Mouse (Mus musculus) intestine, embryonic 16.5 days (tissue): ENCODE data around the gene Lgals2. TPM values are rescaled to one million over a fixed set of nuclear protein-coding genes. Genes with fewer than 3 reads are reported as not detected.

Experiments used
- ATAC-seq: fragments of 200-750 bp; cut with Nextera tagmentation; 2 replicates; pipeline ENCODE4 v1.8.0; 2017; ENCODE audit warnings: moderate TSS enrichment, moderate library complexity
- H3K27ac ChIP-seq: fragments of 300-500 bp; sonication (generic); 2 replicates; pipeline ENCODE4 v1.5.1; 2014; ENCODE audit warnings: mild to moderate bottlenecking, low read length
- H3K27me3 ChIP-seq: fragments of 300-500 bp; sonication (generic); replicated peaks from 2 replicates; pipeline ENCODE4 v1.6.1; 2014; ENCODE audit warnings: low read length, control low read depth, mixed read lengths; ENCODE audit not compliant: control insufficient read depth, insufficient read depth
- H3K36me3 ChIP-seq: fragments of 300-500 bp; sonication (generic); 2 replicates; pipeline ENCODE4 v1.6.1; 2014; ENCODE audit warnings: low read length, control low read depth; ENCODE audit not compliant: control insufficient read depth, insufficient read depth
- H3K4me1 ChIP-seq: fragments of 300-500 bp; sonication (generic); 2 replicates; pipeline ENCODE4 v1.6.1; 2014; ENCODE audit warnings: low read length, control low read depth, mixed read lengths; ENCODE audit not compliant: control insufficient read depth, insufficient read depth
- H3K4me2 ChIP-seq: fragments of 300-500 bp; sonication (generic); 2 replicates; pipeline ENCODE4 v1.6.1; 2014; ENCODE audit warnings: low read depth, low read length, control low read depth
- H3K4me3 ChIP-seq: fragments of 300-500 bp; sonication (generic); 2 replicates; pipeline ENCODE4 v1.5.1; 2014; ENCODE audit warnings: mild to moderate bottlenecking, low read length
- H3K9ac ChIP-seq: fragments of 300-500 bp; sonication (generic); 2 replicates; pipeline ENCODE4 v1.6.1; 2014; ENCODE audit warnings: low read depth, low read length
- H3K9me3 ChIP-seq: fragments of 300-500 bp; sonication (generic); 2 replicates; pipeline ENCODE4 v1.6.1; 2016; ENCODE audit warnings: low read length, control low read depth; ENCODE audit not compliant: control insufficient read depth
- whole genome bisulfite sequencing: fragments of 180-500 bp; shearing (Covaris S2); extraction: QIAGEN DNeasy Blood & Tissue Kit; methylation state at CpG from one replicate; pipeline ENCODE4 v1.1.7; 2014; 5-methylcytosine and 5-hydroxymethylcytosine counted together
- polyA plus RNA-seq: library from polyadenylated mRNA; unstranded; fragments of >200 nt; fragmentation: Nextera tagmentation; extraction: Ambion mirVana; gene quantifications from 2 replicates; pipeline ENCODE4 v1.2.1, GENCODE M21; 2015

Lgals2 gene
- polyA plus RNA-seq, 1 experiment from 2014 or later: 1,298 TPM

- Histone ChIP-seq H3K27ac (peak within 1 kb of the TSS; percentile 99), H3K27me3 (no peaks in the 10 kb centered on the region), H3K9me3 (no peaks in the 10 kb centered on the region), H3K9ac (peak within 1 kb of the TSS; percentile 90), H3K4me1 (peaks cover 31% of the 10 kb centered on the region), H3K36me3 (peaks cover 8% of the 10 kb centered on the region; the same call in 1 of the 2 replicates), H3K4me3 (peak within 1 kb of the TSS; percentile 83), H3K4me2 (peak within 1 kb of the TSS; percentile 90)
- WGBS: under 1% methylated on average over 58 of the region's 95 CpGs
- ATAC-seq: peak; percentile 92
Observed at GRCm38 (mm10) chr15:78876991-78877809, 21.9 kb upstream of the Lgals2 start, which contains the start of gene Gga1. Gga1 (plus strand) TSS chr15:78877190.

- Histone ChIP-seq H3K4me1 (peaks cover 34% of the 10 kb centered on the region), H3K4me3 (peak overlapping the region; percentile 83), H3K36me3 (no peaks in the 10 kb centered on the region), H3K27me3 (no peaks in the 10 kb centered on the region), H3K9ac (peak overlapping the region; percentile 90), H3K4me2 (peak overlapping the region; percentile 60), H3K27ac (peak overlapping the region; percentile 99), H3K9me3 (no peaks in the 10 kb centered on the region)
- peak; percentile 54 for ATAC-seq
- 3% methylated on average over 17 of the region's 17 CpGs for WGBS
Observed at GRCm38 (mm10) chr15:78876258-78876696, 20.9 kb upstream of the Lgals2 start.

GRCm38 (mm10) chr15:78875537-78875936 lies 20.2 kb upstream of the Lgals2 start:
- Histone ChIP-seq H3K9ac (peak overlapping the region; percentile 90), H3K9me3 (no peaks in the 10 kb centered on the region), H3K36me3 (no peaks in the 10 kb centered on the region), H3K27ac (peak overlapping the region; percentile 99), H3K4me3 (peak overlapping the region; percentile 83; the same call in 1 of the 2 replicates), H3K4me1 (peaks cover 34% of the 10 kb centered on the region), H3K27me3 (no peaks in the 10 kb centered on the region), H3K4me2 (peak overlapping the region; percentile 60)
- ATAC-seq: no peak
- 62% methylated on average over 5 of the region's 5 CpGs for WGBS

- peaks cover 31% of the 10 kb centered on the region for H3K4me1 ChIP-seq
- no peaks in the 10 kb centered on the region for H3K27me3 ChIP-seq
- no peak for ATAC-seq
- no peaks in the 10 kb centered on the region for H3K36me3 ChIP-seq
- WGBS: 62% methylated on average over 8 of the region's 8 CpGs
- no peak overlapping the region for H3K9ac ChIP-seq
- no peaks in the 10 kb centered on the region for H3K9me3 ChIP-seq
- peak overlapping the region; percentile 99 for H3K27ac ChIP-seq
- no peak overlapping the region for H3K4me3 ChIP-seq
- H3K4me2 ChIP-seq: no peak overlapping the region
Observed at GRCm38 (mm10) chr15:78874989-78875388, 19.7 kb upstream of the Lgals2 start.

- no peaks in the 10 kb centered on the region for H3K9me3 ChIP-seq
- H3K4me3 ChIP-seq: no peak overlapping the region
- no peak overlapping the region for H3K4me2 ChIP-seq
- WGBS: 57% methylated on average over 13 of the region's 13 CpGs
- H3K27me3 ChIP-seq: no peaks in the 10 kb centered on the region
- H3K27ac ChIP-seq: no peak overlapping the region
- peaks cover 26% of the 10 kb centered on the region for H3K4me1 ChIP-seq
- no peak for ATAC-seq
- H3K9ac ChIP-seq: 0 out of 2 replicates have a peak overlapping the region, but pooled peaks have one; percentile 35
- no peaks in the 10 kb centered on the region for H3K36me3 ChIP-seq
Observed at GRCm38 (mm10) chr15:78873803-78874435, 18.6 kb upstream of the Lgals2 start.

GRCm38 (mm10) chr15:78872021-78872608 lies 16.8 kb upstream of the Lgals2 start:
- no peaks in the 10 kb centered on the region for H3K27me3 ChIP-seq
- peaks cover 35% of the 10 kb centered on the region for H3K4me1 ChIP-seq
- WGBS: 41% methylated on average over 5 of the region's 5 CpGs
- H3K9me3 ChIP-seq: no peaks in the 10 kb centered on the region
- H3K4me2 ChIP-seq: no peak overlapping the region
- H3K9ac ChIP-seq: no peak overlapping the region
- no peak for ATAC-seq
- no peaks in the 10 kb centered on the region for H3K36me3 ChIP-seq
- H3K27ac ChIP-seq: no peak overlapping the region
- H3K4me3 ChIP-seq: no peak overlapping the region

- peaks cover 25% of the 10 kb centered on the region for H3K4me1 ChIP-seq
- no peak overlapping the region for H3K4me3 ChIP-seq
- no peaks in the 10 kb centered on the region for H3K9me3 ChIP-seq
- no peaks in the 10 kb centered on the region for H3K27me3 ChIP-seq
- no peak overlapping the region for H3K27ac ChIP-seq
- no peak overlapping the region for H3K9ac ChIP-seq
- no peak for ATAC-seq
- 29% methylated on average over 6 of the region's 6 CpGs for WGBS
- no peaks in the 10 kb centered on the region for H3K36me3 ChIP-seq
- no peak overlapping the region for H3K4me2 ChIP-seq
Observed at GRCm38 (mm10) chr15:78869775-78870174, 14.4 kb upstream of the Lgals2 start.

- Histone ChIP-seq H3K27ac (peak overlapping the region; percentile 85), H3K36me3 (no peaks in the 10 kb centered on the region), H3K9ac (0 out of 2 replicates have a peak overlapping the region, but pooled peaks have one; percentile 26), H3K4me2 (no peak overlapping the region), H3K4me3 (no peak overlapping the region), H3K4me1 (peaks cover 27% of the 10 kb centered on the region), H3K27me3 (no peaks in the 10 kb centered on the region), H3K9me3 (no peaks in the 10 kb centered on the region)
- 34% methylated on average over 7 of the region's 7 CpGs for WGBS
- peak; percentile 45 for ATAC-seq
Observed at GRCm38 (mm10) chr15:78868826-78869233, 13.5 kb upstream of the Lgals2 start.

- Histone ChIP-seq H3K36me3 (no peaks in the 10 kb centered on the region), H3K27me3 (no peaks in the 10 kb centered on the region), H3K27ac (peak overlapping the region; percentile 85), H3K9me3 (no peaks in the 10 kb centered on the region), H3K9ac (0 out of 2 replicates have a peak overlapping the region, but pooled peaks have one; percentile 2), H3K4me3 (no peak overlapping the region), H3K4me1 (peaks cover 31% of the 10 kb centered on the region), H3K4me2 (no peak overlapping the region)
- WGBS: 12% methylated on average over 9 of the region's 9 CpGs
- ATAC-seq: peak; percentile 72
Observed at GRCm38 (mm10) chr15:78868398-78868797, 13.1 kb upstream of the Lgals2 start.
